Mouse (Mus musculus) liver, postnatal 0 days (tissue): Measurements from ENCODE around the gene Ints4.

Experiments used
- CTCF ChIP-seq: sonication (generic); IDR thresholded peaks from 2 replicates; pipeline ENCODE4 v1.5.1; 2016; ENCODE audit warnings: antibody characterized with exemption, low read depth
- EP300 ChIP-seq: IDR thresholded peaks from 2 replicates; pipeline ENCODE4 v1.6.1; 2016; ENCODE audit warnings: antibody characterized with exemption, low read depth, mild to moderate bottlenecking

GRCm38 (mm10) chr7:97535531-97535930, 54.8 kb downstream of the Ints4 start:
- no peak for TF ChIP-seq CTCF
- TF ChIP-seq EP300, result no peak
